Mouse (Mus musculus): ENCODE results near the gene Slco2a1.
A peak's percentile ranks its signal among the peaks of the same experiment; 100 is the strongest.

Slco2a1 gene

GRCm38 (mm10) chr9:102985111-102985510 lies 3.4 kb upstream of the Slco2a1 start:
- DNase-seq (ENCODE audit: low read depth): no peak

- DNase-seq (ENCODE audit: low read depth): no peak
Observed at GRCm38 (mm10) chr9:102985939-102986338, 2.6 kb upstream of the Slco2a1 start.

GRCm38 (mm10) chr9:102990306-102991133 lies 2.0 kb downstream of the Slco2a1 start:
- DNase-seq (ENCODE audit: low read depth): no peak

- no peak for DNase-seq (ENCODE audit: low read depth)
Observed at GRCm38 (mm10) chr9:102991134-102991406, 2.6 kb downstream of the Slco2a1 start.

GRCm38 (mm10) chr9:102992877-102993276 lies 4.4 kb downstream of the Slco2a1 start:
- no peak for DNase-seq (ENCODE audit: low read depth)

- no peak for DNase-seq (ENCODE audit: low read depth)
Observed at GRCm38 (mm10) chr9:102993764-102994163, 5.3 kb downstream of the Slco2a1 start.

- DNase-seq (ENCODE audit: low read depth): no peak
Observed at GRCm38 (mm10) chr9:102995800-102996635, 7.5 kb downstream of the Slco2a1 start.

- DNase-seq (ENCODE audit: low read depth): no peak
Observed at GRCm38 (mm10) chr9:103000384-103000783, 11.9 kb downstream of the Slco2a1 start.

- no peak for DNase-seq (ENCODE audit: low read depth)
Observed at GRCm38 (mm10) chr9:103004343-103004742, 15.8 kb downstream of the Slco2a1 start.

- DNase-seq (ENCODE audit: low read depth): no peak
Observed at GRCm38 (mm10) chr9:103007699-103008078, 19.2 kb downstream of the Slco2a1 start.

- DNase-seq (ENCODE audit: low read depth): no peak
Observed at GRCm38 (mm10) chr9:103008079-103008855, 19.8 kb downstream of the Slco2a1 start.

- DNase-seq (ENCODE audit: low read depth): no peak
Observed at GRCm38 (mm10) chr9:103010161-103010560, 21.6 kb downstream of the Slco2a1 start.

GRCm38 (mm10) chr9:103013366-103013765 lies 24.9 kb downstream of the Slco2a1 start:
- peak; percentile 7 for DNase-seq (ENCODE audit: low read depth)

- no peak for DNase-seq (ENCODE audit: low read depth)
Observed at GRCm38 (mm10) chr9:103014686-103015085, 26.2 kb downstream of the Slco2a1 start.

- no peak for DNase-seq (ENCODE audit: low read depth)
Observed at GRCm38 (mm10) chr9:103024116-103024515, 35.6 kb downstream of the Slco2a1 start.

GRCm38 (mm10) chr9:103027150-103027889 lies 38.8 kb downstream of the Slco2a1 start:
- DNase-seq (ENCODE audit: low read depth): no peak

- no peak for DNase-seq (ENCODE audit: low read depth)
Observed at GRCm38 (mm10) chr9:103029012-103029411, 40.5 kb downstream of the Slco2a1 start.

- no peak for DNase-seq (ENCODE audit: low read depth)
Observed at GRCm38 (mm10) chr9:103030041-103030440, 41.5 kb downstream of the Slco2a1 start.

- DNase-seq (ENCODE audit: low read depth): no peak
Observed at GRCm38 (mm10) chr9:103031211-103031610, 42.7 kb downstream of the Slco2a1 start.

GRCm38 (mm10) chr9:103032193-103032592 lies 43.7 kb downstream of the Slco2a1 start:
- no peak for DNase-seq (ENCODE audit: low read depth)

- DNase-seq (ENCODE audit: low read depth): no peak
Observed at GRCm38 (mm10) chr9:103033381-103033780, 44.9 kb downstream of the Slco2a1 start.

GRCm38 (mm10) chr9:103036971-103037391 lies 48.5 kb downstream of the Slco2a1 start:
- no peak for DNase-seq (ENCODE audit: low read depth)
